Mouse (Mus musculus) liver, embryonic 14.5 days (tissue): ENCODE results near the gene Grin2c.

Experiments
- CTCF ChIP-seq: IDR thresholded peaks from 2 replicates; pipeline ENCODE4 v1.5.1; 2016; ENCODE audit warnings: antibody characterized with exemption, low read depth, control low read depth
- EP300 ChIP-seq: IDR thresholded peaks from 2 replicates; pipeline ENCODE4 v1.6.1; 2016; ENCODE audit warnings: antibody characterized with exemption, low read depth

GRCm38 (mm10) chr11:115222570-115222969 lies 44.5 kb downstream of the Grin2c start:
- TF ChIP-seq CTCF (no peak), EP300 (no peak)
